Mouse (Mus musculus) left cerebral cortex, adult 2 months (tissue): ENCODE measurements around the gene Olfr299. TPM values are rescaled to one million over a fixed set of nuclear protein-coding genes. Genes with fewer than 3 reads are reported as not detected.

Experiments used
- DNase-seq, 2 experiments: peaks; one replicate each; pipeline ENCODE4 v3.0.0; 2021 to 2022; ENCODE audit warnings: low spot score in 2 of 2, mixed read lengths in 1 of 2; ENCODE audit errors: extremely low spot score in 1 of 2
- H3K27ac ChIP-seq: fragments of 200-600 bp; 2 replicates; pipeline ENCODE4 v1.8.1; 2022
- H3K4me3 ChIP-seq: fragments of 200-600 bp; 2 replicates; pipeline ENCODE4 v1.8.1; 2022
- CTCF ChIP-seq: fragments of 200-600 bp; IDR thresholded peaks from 2 replicates; pipeline ENCODE4 v1.8.1; 2022; ENCODE audit warnings: antibody characterized with exemption, mild to moderate bottlenecking, moderate library complexity
- intact Hi-C: fragments of 180-260 bp; cut with DNase I; formaldehyde crosslinking; loops from one replicate; pipeline ENCODE4 v1.15.1; 2025
- long read RNA-seq, 2 experiments: library from polyadenylated mRNA; stranded (forward); transcript quantifications; one replicate each; pipeline ENCODE4 v2.0.0; 2021; ENCODE audit warnings: borderline mapping rate in 2 of 2
- total RNA-seq, 2 experiments: library from RNA; stranded (reverse); gene quantifications; 2 replicates each; pipeline ENCODE4 v1.2.3; 2021

The Olfr299 gene
- total RNA-seq, result not detected
- long read RNA-seq, experiment 1, result 0 reads
- long read RNA-seq, experiment 2, result 0 reads

DNA sequence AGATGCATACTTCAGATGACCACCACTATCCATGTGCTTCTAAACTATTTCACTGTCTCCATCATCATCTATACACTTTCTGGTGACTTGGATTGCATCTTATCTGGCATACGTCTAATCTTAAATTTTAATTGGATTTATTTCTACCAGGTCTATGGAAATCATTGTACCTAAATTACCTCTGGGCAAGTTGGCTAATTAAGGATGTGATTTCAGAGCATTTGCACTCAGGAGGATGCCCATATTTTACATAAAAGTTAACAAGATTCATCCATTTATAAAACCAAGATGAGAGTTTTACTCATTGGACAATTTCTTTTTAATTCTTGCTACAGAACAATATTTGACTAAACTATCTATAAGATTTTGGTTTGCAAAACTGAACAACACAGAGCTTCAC lies at the start of gene Olfr299:
TSS of gene Olfr299 (plus strand) at position 301 of the 400 bp plus-strand sequence.
- no peak for DNase-seq
- intact Hi-C loops, result no loop called here
- Histone ChIP-seq H3K27ac (no peak within 1 kb of the TSS), H3K4me3 (no peak within 1 kb of the TSS)
- TF ChIP-seq CTCF, result no peak

DNA sequence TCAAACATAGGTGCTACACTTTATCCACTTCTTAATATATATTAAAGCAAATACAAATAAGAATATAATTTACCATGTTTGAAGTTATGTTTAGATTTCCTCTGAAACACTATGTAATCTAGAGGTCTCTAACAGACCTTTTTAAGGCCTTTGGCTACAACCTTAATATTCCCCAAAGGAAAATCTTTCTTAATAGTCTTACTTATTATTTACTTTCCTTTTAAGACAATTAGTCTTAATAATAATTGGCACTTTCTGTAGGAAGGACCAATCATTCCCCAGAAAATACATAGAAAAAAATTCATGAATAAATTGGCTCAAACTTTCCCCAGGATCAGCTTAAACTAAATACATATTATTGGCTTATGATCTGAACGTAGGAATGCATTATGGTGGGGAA lies 32.7 kb downstream of the Olfr299 start, which contains the start of gene Olfr298:
TSS of gene Olfr298 (minus strand) at position 101 of the 400 bp plus-strand sequence.
- no peak for TF ChIP-seq CTCF
- Histone ChIP-seq H3K27ac (no peak within 1 kb of the TSS), H3K4me3 (no peak within 1 kb of the TSS)
- DNase-seq, result no peak
- intact Hi-C loops, result no loop called here

Other genes with a start within 250 kb of the Olfr299 start
- gene Vmn2r76, start 213.6 kb upstream of the Olfr299 start, total RNA-seq, result not detected
- not detected for gene Olfr310, start 182.7 kb upstream of the Olfr299 start, total RNA-seq
- not detected for gene Olfr309, start 146.2 kb upstream of the Olfr299 start, total RNA-seq
- gene Olfr308, start 134.3 kb upstream of the Olfr299 start, total RNA-seq, result not detected
- not detected for gene Olfr307, start 122.3 kb upstream of the Olfr299 start, total RNA-seq
- not detected for gene Olfr305, start 93.0 kb upstream of the Olfr299 start, total RNA-seq
- gene Olfr304, start 73.3 kb upstream of the Olfr299 start, total RNA-seq, result not detected
- gene Olfr303, start 62.1 kb upstream of the Olfr299 start, total RNA-seq, result not detected
- not detected for gene Olfr301, start 56.1 kb upstream of the Olfr299 start, total RNA-seq
- not detected for gene Olfr298, start 32.6 kb downstream of the Olfr299 start, total RNA-seq
- not detected for gene Olfr297, start 60.0 kb downstream of the Olfr299 start, total RNA-seq
- not detected for gene Olfr295, start 123.9 kb downstream of the Olfr299 start, total RNA-seq
- not detected for gene Olfr294, start 156.7 kb downstream of the Olfr299 start, total RNA-seq
- gene Olfr293, start 189.1 kb downstream of the Olfr299 start, total RNA-seq, result not detected
- not detected for gene Olfr292, start 228.4 kb downstream of the Olfr299 start, total RNA-seq